Mouse (Mus musculus) thymus, postnatal 14 days (tissue): ENCODE measurements at regions not wholly inside any gene's neighbourhood (a gene's known extent, or its start where the extent isn't known, plus 50 kb on each side); places are given as distances from the start of the nearest gene placed in this dataset.

Experiments
- DNase-seq: peaks from one replicate; pipeline ENCODE4 v3.0.0; 2021

GRCm38 (mm10) chr8:77870264-77870663 is 146.0 kb upstream of the Ednra start:
- no peak for DNase-seq

GRCm38 (mm10) chr8:77872771-77873170 is 148.5 kb upstream of the Ednra start:
- no peak for DNase-seq

- no peak for DNase-seq
Observed at GRCm38 (mm10) chr8:77919776-77920175, 195.5 kb upstream of the Ednra start.

- DNase-seq: no peak
Observed at GRCm38 (mm10) chr8:77921868-77922267, 197.6 kb upstream of the Ednra start.

- DNase-seq: no peak
Observed at GRCm38 (mm10) chr8:77947702-77948101, 223.4 kb upstream of the Ednra start.

- DNase-seq: no peak
Observed at GRCm38 (mm10) chr8:77949640-77950039, 225.4 kb upstream of the Ednra start.

- DNase-seq: no peak
Observed at GRCm38 (mm10) chr8:77958814-77959372, 234.6 kb upstream of the Ednra start.

GRCm38 (mm10) chr8:77963102-77963698 is 238.9 kb upstream of the Ednra start:
- no peak for DNase-seq

GRCm38 (mm10) chr8:77970378-77970777 is 242.7 kb upstream of the Ttc29 start:
- DNase-seq: no peak

GRCm38 (mm10) chr8:77973714-77974113 is 239.4 kb upstream of the Ttc29 start:
- DNase-seq: no peak

- no peak for DNase-seq
Observed at GRCm38 (mm10) chr8:77979106-77979505, 234.0 kb upstream of the Ttc29 start.

GRCm38 (mm10) chr8:77980701-77981100 is 232.4 kb upstream of the Ttc29 start:
- DNase-seq: no peak

- DNase-seq: no peak
Observed at GRCm38 (mm10) chr8:77982031-77982430, 231.1 kb upstream of the Ttc29 start.

- no peak for DNase-seq
Observed at GRCm38 (mm10) chr8:77983476-77983875, 229.6 kb upstream of the Ttc29 start.

- no peak for DNase-seq
Observed at GRCm38 (mm10) chr8:77987237-77987636, 225.9 kb upstream of the Ttc29 start.

GRCm38 (mm10) chr8:77988291-77989056 is 224.6 kb upstream of the Ttc29 start:
- no peak for DNase-seq

GRCm38 (mm10) chr8:77991050-77991449 is 222.0 kb upstream of the Ttc29 start:
- no peak for DNase-seq

- no peak for DNase-seq
Observed at GRCm38 (mm10) chr8:78000303-78000702, 212.8 kb upstream of the Ttc29 start.

GRCm38 (mm10) chr8:78001656-78002055 is 211.4 kb upstream of the Ttc29 start:
- no peak for DNase-seq

GRCm38 (mm10) chr8:78002071-78002470 is 211.0 kb upstream of the Ttc29 start:
- DNase-seq: no peak

GRCm38 (mm10) chr8:78003888-78004543 is 209.1 kb upstream of the Ttc29 start:
- peak; percentile 50 for DNase-seq

GRCm38 (mm10) chr8:78004891-78005290 is 208.2 kb upstream of the Ttc29 start:
- no peak for DNase-seq

GRCm38 (mm10) chr8:78013101-78013500 is 200.0 kb upstream of the Ttc29 start:
- DNase-seq: no peak
